Mouse (Mus musculus): ENCODE results near the gene Mpv17l2.

DNA sequence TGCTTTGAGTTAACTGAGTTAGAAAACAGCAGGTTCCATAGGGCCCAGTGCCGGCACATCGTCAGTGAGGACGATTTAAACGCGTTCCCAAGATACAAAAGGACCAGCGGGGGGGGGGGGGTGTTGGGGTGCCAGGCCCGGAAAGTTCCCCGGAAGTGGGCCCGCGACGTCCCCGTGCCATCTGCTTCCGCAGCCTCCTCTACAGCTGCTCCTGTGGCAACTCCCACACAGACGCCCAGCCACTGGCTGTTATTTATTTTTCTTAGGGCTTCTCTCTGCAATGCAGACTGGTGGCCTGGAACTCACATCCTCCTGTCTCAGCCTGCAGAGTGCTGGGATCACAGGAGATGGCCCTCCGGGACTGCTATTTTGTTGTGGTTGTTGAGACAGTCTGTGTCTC, 40.4 kb upstream of the Mpv17l2 start:
- TF ChIP-seq GATA1 (IDR thresholded peaks at IDR 0.05; ENCODE audit: borderline replicate concordance, low read length): no peak
- TF ChIP-seq FLI1 (IDR thresholded peaks at IDR 0.05; ENCODE audit: low read length): no peak

All from megakaryocyte, embryonic 14.5 days (primary cell).